Mouse (Mus musculus): Measurements from ENCODE around the gene Mpst. TPM values are rescaled to one million over a fixed set of nuclear protein-coding genes. Genes with fewer than 3 reads are reported as not detected.
A peak's percentile ranks its signal among the peaks of the same experiment; 100 is the strongest.

Mpst gene
- polyA plus RNA-seq, 1 experiment = 97.7 TPM

DNA sequence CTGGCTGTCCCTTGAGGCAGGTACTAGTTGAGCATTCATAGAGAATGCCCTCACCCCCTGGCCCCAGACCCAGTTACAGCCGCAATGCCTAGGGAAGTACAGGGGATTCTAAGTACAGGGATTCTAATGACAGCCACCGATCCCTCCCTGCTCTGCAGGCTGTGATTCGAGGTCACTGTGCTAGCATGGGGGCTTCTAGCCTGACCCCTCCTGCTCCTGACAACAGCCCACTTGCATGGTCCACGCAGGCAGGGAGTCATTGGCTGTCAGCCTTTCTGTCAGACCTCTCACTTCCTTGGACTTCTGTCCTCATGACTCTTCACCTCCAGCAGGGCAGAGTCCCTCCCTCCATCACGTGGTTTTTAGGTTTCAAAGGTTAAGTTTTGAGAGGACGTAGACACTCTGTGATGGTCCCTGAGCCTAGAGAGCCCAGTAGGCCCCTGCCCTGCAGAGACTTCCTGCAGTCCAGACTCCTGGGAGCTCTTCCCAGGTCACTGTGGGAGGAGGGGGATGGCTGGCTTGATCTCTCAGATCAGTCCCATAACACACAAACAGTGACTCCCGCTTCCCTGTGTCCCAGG is 25.4 kb downstream of the Mpst start:
- no peaks in the 10 kb centered on the region; the same call in 1 of the 2 replicates for H3K4me1 ChIP-seq (ENCODE audit: control insufficient read depth, insufficient read depth, insufficient read length)
- H3K36me3 ChIP-seq (ENCODE audit: control insufficient read depth, insufficient read depth, low read length) = no peaks in the 10 kb centered on the region
- no peak overlapping the region for H3K4me3 ChIP-seq (ENCODE audit: extremely low read depth, insufficient read depth, insufficient read length)
- 83% methylated on average over 7 of the region's 7 CpGs for WGBS
- DNase-seq (ENCODE audit: low read depth in 1 of 2, low spot score in 2 of 2) = no peak
- no peak overlapping the region for H3K27ac ChIP-seq (ENCODE audit: insufficient read depth, low read length)
- peaks cover 5% of the 10 kb centered on the region; the same call in 1 of the 2 replicates for H3K27me3 ChIP-seq (ENCODE audit: control insufficient read depth, insufficient read depth, low read length)
- TF ChIP-seq POLR2A (IDR thresholded peaks at IDR 0.05; ENCODE audit: low read depth, low read length) (no peak), CTCF (IDR thresholded peaks at IDR 0.05; ENCODE audit: extremely low read depth, insufficient read depth, insufficient read length, insufficient replicate concordance) (no peak)

DNA sequence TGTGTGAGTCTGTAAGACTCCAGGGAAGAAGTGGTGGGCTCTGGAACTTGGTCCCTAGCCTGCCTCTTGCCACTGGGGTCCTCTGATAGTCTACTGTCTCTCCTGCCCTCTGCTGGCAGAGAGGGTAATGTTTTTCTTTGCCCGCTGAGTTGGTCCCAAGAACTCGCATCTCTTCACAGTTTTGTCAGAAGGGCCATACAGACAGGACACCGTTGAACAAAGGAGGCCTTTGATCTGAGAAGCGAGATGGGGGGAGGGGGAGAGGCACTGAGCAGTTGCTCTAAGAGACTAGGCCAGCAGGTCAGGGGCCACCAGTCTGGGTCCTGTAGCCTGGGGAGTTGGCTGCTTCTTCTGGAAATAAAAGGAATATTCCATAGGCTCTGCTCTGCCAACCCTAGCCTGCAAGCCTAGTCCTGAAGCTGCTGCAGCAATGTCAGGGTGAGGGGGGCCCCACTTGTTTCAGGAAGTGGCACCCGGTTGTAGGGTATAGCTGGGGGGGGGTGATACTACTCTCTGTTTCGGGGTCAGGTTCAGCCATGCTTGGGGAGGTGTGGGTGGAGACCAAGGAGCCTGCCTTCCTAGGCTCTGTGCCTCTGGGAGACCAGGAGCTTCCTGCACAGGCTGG is 28.8 kb downstream of the Mpst start:
- Histone ChIP-seq H3K27me3 (ENCODE audit: control insufficient read depth, insufficient read depth, low read length) (no peaks in the 10 kb centered on the region), H3K4me1 (ENCODE audit: control insufficient read depth, insufficient read depth, insufficient read length) (no peaks in the 10 kb centered on the region; the same call in 1 of the 2 replicates), H3K27ac (ENCODE audit: insufficient read depth, low read length) (no peak overlapping the region), H3K4me3 (ENCODE audit: extremely low read depth, insufficient read depth, insufficient read length) (no peak overlapping the region), H3K36me3 (ENCODE audit: control insufficient read depth, insufficient read depth, low read length) (no peaks in the 10 kb centered on the region)
- TF ChIP-seq CTCF (IDR thresholded peaks at IDR 0.05; ENCODE audit: extremely low read depth, insufficient read depth, insufficient read length, insufficient replicate concordance) (no peak), POLR2A (IDR thresholded peaks at IDR 0.05; ENCODE audit: low read depth, low read length) (no peak)
- DNase-seq (ENCODE audit: low read depth in 1 of 2, low spot score in 2 of 2) = no peak
- 29% methylated on average over 6 of the region's 6 CpGs for WGBS

DNA sequence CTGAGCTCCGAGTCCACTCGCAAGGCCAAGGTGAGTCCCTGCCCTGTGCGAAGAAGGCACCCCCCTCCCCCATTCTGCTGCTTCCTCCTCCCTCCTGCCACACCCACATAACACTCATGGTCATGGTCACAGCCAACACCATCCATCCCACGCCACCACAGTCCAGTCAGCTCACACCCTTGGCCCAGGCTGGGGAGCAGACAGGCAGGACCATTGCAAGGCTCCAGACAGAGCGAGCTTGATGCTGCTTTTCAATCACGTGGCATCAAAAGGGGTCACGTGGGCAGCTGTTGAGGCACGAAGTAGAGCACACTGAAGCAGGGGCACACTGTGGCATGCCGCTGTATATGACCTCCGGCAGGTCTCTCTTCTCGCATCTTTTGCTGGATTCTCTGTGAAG is 29.5 kb downstream of the Mpst start:
- TF ChIP-seq POLR2A (IDR thresholded peaks at IDR 0.05; ENCODE audit: low read depth, low read length) (no peak), CTCF (IDR thresholded peaks at IDR 0.05; ENCODE audit: extremely low read depth, insufficient read depth, insufficient read length, insufficient replicate concordance) (no peak)
- no peak for DNase-seq (ENCODE audit: low read depth in 1 of 2, low spot score in 2 of 2)
- H3K27ac ChIP-seq (ENCODE audit: insufficient read depth, low read length) = no peak overlapping the region
- 87% methylated on average over 11 of the region's 11 CpGs for WGBS
- H3K27me3 ChIP-seq (ENCODE audit: control insufficient read depth, insufficient read depth, low read length) = no peaks in the 10 kb centered on the region
- no peaks in the 10 kb centered on the region; the same call in 1 of the 2 replicates for H3K4me1 ChIP-seq (ENCODE audit: control insufficient read depth, insufficient read depth, insufficient read length)
- H3K4me3 ChIP-seq (ENCODE audit: extremely low read depth, insufficient read depth, insufficient read length) = no peak overlapping the region
- no peaks in the 10 kb centered on the region for H3K36me3 ChIP-seq (ENCODE audit: control insufficient read depth, insufficient read depth, low read length)

DNA sequence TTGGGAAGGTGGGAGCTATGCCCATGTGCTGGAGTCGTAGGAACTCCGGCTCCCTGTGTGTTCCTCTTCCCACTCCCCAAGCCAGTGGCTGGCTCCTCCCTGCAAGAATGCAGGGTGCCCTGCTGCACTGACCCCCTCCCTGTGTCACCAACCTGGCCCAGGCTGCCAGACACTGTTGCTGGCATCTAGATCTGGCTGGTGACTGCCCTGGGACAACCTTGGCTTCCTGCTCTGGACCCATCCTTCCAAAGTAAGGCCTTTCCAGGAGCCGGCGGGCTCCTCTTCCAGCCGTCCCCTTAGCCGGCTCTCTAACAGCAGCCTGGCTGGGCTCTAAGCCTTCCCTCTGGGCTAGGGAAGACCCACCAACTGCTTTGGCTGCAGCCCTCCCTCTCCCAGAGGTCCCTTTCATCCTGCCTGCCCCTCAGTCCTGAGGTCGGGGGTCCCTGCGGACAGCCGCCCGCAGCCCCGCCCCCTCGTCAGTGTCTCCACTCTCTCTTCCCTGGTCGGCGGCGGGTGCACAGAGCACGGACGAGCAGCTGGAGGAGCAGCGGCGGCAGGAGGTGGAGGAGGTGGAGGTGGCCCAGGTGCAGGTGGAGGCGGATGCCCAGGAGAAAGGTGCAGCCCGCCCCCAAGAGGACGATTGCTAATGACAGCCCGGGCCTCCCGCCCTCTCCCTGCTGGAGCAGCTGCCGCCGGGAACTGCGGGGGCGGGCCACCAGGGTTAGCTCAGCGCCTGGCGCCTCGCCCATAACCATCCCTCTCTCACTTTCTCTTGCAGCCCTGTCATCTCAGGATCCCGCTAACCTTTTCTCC is 30.4 kb downstream of the Mpst start:
- Histone ChIP-seq H3K27ac (ENCODE audit: insufficient read depth, low read length) (0 out of 2 replicates have a peak overlapping the region, but pooled peaks have one; percentile 16), H3K4me3 (ENCODE audit: extremely low read depth, insufficient read depth, insufficient read length) (no peak overlapping the region), H3K27me3 (ENCODE audit: control insufficient read depth, insufficient read depth, low read length) (no peaks in the 10 kb centered on the region), H3K4me1 (ENCODE audit: control insufficient read depth, insufficient read depth, insufficient read length) (no peaks in the 10 kb centered on the region; the same call in 1 of the 2 replicates), H3K36me3 (ENCODE audit: control insufficient read depth, insufficient read depth, low read length) (no peaks in the 10 kb centered on the region)
- 54% methylated on average over 27 of the region's 32 CpGs for WGBS
- peak in 1 of 2 experiments; percentile 24 for DNase-seq (ENCODE audit: low read depth in 1 of 2, low spot score in 2 of 2)
- TF ChIP-seq POLR2A (IDR thresholded peaks at IDR 0.05; ENCODE audit: low read depth, low read length) (no peak), CTCF (IDR thresholded peaks at IDR 0.05; ENCODE audit: extremely low read depth, insufficient read depth, insufficient read length, insufficient replicate concordance) (no peak)

DNA sequence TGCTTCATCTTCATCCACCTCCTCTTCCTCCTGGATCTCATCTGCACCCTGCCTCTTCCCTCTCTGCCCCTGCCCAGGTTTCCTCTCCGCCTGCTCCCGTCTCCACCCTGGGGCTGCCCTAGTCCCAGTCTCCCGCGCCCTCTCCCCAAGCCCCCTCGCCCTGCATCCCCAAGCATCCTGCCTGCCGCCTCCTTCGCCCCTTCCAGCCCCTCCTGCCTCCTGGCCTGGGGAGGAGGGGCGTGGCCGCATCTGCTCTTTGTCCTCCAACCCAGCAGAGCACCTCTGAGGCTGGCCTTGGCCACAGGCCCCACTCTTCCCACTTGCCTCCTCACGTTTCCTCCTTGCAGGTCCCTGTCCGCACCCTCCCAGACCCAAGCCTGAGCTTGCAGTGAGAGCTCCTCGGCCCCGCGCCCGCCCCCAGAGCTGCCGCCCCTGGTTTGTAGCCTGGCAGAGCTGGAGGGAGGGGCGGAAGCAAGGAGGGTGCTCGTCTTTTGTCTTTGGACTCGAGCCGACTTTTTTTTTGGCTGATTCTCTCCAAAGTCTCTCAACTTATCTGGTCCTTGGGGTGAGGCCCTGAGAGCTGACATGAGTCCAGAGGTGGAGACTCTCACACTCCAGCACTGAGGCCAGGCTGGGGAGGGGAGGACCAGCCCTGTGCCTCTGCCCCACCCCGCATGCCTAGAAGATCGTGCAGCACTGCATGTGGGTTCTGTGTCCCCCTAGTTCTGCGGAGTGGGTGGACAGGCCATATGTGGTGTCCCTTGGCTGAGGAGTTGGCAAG is 31.2 kb downstream of the Mpst start:
- DNase-seq (ENCODE audit: low read depth in 1 of 2, low spot score in 2 of 2) = no peak
- peak overlapping the region; percentile 44; the same call in 1 of the 2 replicates for H3K27ac ChIP-seq (ENCODE audit: insufficient read depth, low read length)

GRCm38 (mm10) chr15:78438018-78438394 is 31.8 kb downstream of the Mpst start:
- Histone ChIP-seq H3K27me3 (ENCODE audit: control insufficient read depth, insufficient read depth, low read length) (no peaks in the 10 kb centered on the region), H3K4me3 (ENCODE audit: extremely low read depth, insufficient read depth, insufficient read length) (no peak overlapping the region), H3K36me3 (ENCODE audit: control insufficient read depth, insufficient read depth, low read length) (no peaks in the 10 kb centered on the region), H3K4me1 (ENCODE audit: control insufficient read depth, insufficient read depth, insufficient read length) (no peaks in the 10 kb centered on the region; the same call in 1 of the 2 replicates), H3K27ac (ENCODE audit: insufficient read depth, low read length) (peak overlapping the region; percentile 44; the same call in 1 of the 2 replicates)
- TF ChIP-seq POLR2A (IDR thresholded peaks at IDR 0.05; ENCODE audit: low read depth, low read length) = no peak
- TF ChIP-seq CTCF (IDR thresholded peaks at IDR 0.05; ENCODE audit: extremely low read depth, insufficient read depth, insufficient read length, insufficient replicate concordance) = no peak
- WGBS = 80% methylated on average over 4 of the region's 4 CpGs
- no peak for DNase-seq (ENCODE audit: low read depth in 1 of 2, low spot score in 2 of 2)

More for the DNA sequence above, 31.2 kb downstream of the Mpst start:
- H3K4me1 ChIP-seq (ENCODE audit: control insufficient read depth, insufficient read depth, insufficient read length) = no peaks in the 10 kb centered on the region; the same call in 1 of the 2 replicates
- TF ChIP-seq POLR2A (IDR thresholded peaks at IDR 0.05; ENCODE audit: low read depth, low read length) = no peak
- TF ChIP-seq CTCF (IDR thresholded peaks at IDR 0.05; ENCODE audit: extremely low read depth, insufficient read depth, insufficient read length, insufficient replicate concordance) = no peak
- H3K27me3 ChIP-seq (ENCODE audit: control insufficient read depth, insufficient read depth, low read length) = no peaks in the 10 kb centered on the region
- no peaks in the 10 kb centered on the region for H3K36me3 ChIP-seq (ENCODE audit: control insufficient read depth, insufficient read depth, low read length)
- H3K4me3 ChIP-seq (ENCODE audit: extremely low read depth, insufficient read depth, insufficient read length) = no peak overlapping the region
- 74% methylated on average over 23 of the region's 23 CpGs for WGBS

Measured in spleen, adult 2 months (tissue).